Mouse (Mus musculus): ENCODE results near the gene Chit1.

Chit1 gene

GRCm38 (mm10) chr1:134097080-134097855, 13.8 kb upstream of the Chit1 start:
- in situ Hi-C loops (cut with MboI), result loop anchor here (25.0 kb wide), 1 partner anchor 1060 kb away; the partner anchor contains the start of genes Mdm4 and Pik3c2b

DNA sequence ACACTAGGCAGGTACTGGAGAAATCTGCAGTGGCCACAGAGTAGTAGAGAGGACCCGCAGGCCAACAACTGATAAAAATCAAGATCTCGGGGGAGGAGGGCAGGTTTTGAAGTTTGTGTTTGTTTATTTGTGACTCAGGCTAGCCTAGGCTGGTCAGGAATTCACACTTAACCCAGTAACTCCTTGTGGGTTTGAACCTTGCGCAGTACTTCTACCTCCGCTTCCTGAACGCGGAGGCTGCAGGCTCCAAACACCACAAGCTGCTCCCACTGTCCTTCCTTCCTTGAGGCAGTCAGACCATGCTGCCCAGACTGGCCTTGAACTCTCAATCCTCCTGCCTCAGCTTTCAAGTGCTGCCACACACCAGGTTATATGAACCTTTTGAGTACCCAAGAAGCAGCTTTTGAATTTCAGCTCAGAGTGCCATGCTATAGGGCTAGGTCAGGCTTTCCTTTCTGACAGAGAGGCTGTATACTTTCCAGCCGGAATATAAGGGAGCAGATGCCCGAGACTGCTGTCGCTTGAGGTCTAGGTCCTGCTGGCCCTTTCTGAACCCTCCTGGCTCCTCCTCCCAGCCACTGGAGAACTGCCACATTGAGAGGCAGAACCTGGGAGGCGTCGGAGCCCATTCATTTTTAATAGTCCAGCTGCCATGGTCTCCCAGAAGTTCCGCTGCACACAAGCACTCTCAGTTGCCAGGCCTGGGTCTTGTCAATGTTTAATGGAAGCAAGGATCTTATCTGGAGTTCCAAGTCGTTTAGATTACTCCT, 12.9 kb upstream of the Chit1 start:
- in situ Hi-C loops (cut with MboI), result loop anchor here (25.0 kb wide), 1 partner anchor 1061 kb away; the partner anchor contains the start of genes Mdm4 and Pik3c2b

GRCm38 (mm10) chr1:134098726-134099515, 12.1 kb upstream of the Chit1 start:
- in situ Hi-C loops (cut with MboI), result loop anchor here (25.0 kb wide), 1 partner anchor 1062 kb away; the partner anchor contains the start of genes Mdm4 and Pik3c2b

- in situ Hi-C loops (cut with MboI), result loop anchor here (25.0 kb wide), 2 partner anchors 187 to 1062 kb away; partner anchors contain the start of genes Mdm4, Optc, Pik3c2b and Prelp
These were observed 11.4 kb upstream of the Chit1 start for GRCm38 (mm10) chr1:134099516-134100235.

GRCm38 (mm10) chr1:134100401-134100800, 10.6 kb upstream of the Chit1 start:
- in situ Hi-C loops (cut with MboI), result loop anchor here (25.0 kb wide), 1 partner anchor 188 kb away; the partner anchor contains the start of genes Optc and Prelp

GRCm38 (mm10) chr1:134100928-134101327, 10.1 kb upstream of the Chit1 start:
- in situ Hi-C loops (cut with MboI), result loop anchor here (25.0 kb wide), 1 partner anchor 189 kb away; the partner anchor contains the start of genes Optc and Prelp

DNA sequence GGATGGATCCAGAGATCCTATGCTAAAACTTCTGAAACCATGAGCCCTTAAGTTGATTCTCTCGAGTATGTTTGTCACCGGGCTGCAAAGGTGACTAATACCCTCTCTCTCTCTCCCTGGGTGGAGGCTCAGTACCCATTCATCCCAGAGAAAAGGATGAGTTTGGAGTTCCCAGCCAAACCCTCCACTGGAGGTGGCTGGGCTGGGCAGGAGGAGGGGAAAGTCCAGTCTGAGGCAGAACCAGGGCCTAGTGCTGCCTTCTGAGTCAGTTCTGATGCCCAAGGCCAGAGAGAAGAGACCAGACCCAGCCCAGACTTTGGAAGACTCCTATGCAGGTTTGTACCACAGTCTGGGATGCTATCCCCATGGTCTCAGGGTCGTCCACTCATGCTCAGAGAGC, 9.4 kb upstream of the Chit1 start:
- in situ Hi-C loops (cut with MboI), result loop anchor here (25.0 kb wide), 1 partner anchor 189 kb away; the partner anchor contains the start of genes Optc and Prelp

DNA sequence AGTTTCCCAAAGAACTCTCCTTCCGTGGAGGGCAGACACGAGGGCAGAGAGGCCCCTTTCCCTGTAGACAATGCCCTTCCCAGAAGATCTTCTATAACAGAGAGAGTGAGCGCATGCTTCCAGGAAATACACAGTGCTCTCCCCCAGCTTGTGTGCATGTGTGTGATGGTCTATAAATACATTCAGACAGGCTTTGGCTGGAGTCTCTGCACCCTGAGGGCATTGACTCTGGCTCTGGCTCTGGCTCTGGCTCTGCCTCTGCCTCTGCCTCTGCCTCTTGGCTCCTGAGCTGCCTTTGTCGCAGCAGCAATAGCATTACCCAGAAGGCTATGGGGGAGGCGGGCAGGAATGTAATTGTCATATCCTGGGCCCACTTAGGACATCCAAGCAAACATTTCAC, 7.2 kb upstream of the Chit1 start:
- in situ Hi-C loops (cut with MboI), result loop anchor here (25.0 kb wide), 1 partner anchor 192 kb away; the partner anchor contains the start of genes Optc and Prelp

DNA sequence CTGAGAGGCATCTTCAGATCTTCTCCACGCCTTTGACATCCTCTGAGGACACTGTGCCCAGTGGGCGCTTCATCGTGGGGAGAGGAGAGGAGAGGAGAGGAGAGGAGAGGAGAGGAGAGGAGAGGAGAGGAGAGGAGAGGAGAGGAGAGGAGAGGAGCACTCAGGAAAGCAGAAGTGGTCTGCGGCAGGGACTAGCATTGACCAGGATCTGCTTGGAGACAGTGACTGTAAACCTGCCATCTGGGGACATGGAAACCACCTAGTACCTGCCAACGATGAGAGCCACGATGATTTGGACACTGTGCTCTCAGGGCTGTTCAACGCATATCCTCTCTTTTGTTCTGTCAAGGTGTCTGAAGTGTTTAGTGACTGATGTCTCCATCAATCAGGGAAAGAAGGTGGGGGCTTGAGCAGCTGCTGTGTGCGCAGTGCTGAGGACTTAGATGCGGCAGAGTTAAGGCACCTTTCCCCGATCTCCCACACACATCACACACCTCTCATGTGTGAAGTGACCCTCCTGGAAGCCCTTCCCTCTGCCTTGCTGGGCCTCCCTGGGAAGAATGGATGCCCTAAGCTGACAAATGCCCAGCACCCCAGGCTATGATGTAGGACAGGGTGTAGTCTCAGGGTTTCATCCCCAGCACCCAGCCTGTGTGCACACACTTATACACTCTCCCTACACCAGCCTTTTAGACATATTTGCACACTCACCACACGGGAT, 5.8 kb upstream of the Chit1 start:
- in situ Hi-C loops (cut with MboI), result loop anchor here (5.0 to 25.0 kb wide), 2 partner anchors 43 to 193 kb away; partner anchors contain the start of genes Optc and Prelp

- in situ Hi-C loops (cut with MboI), result loop anchor here (5.0 to 25.0 kb wide), 2 partner anchors 44 to 194 kb away; partner anchors contain the start of genes Optc and Prelp
These were observed 5.1 kb upstream of the Chit1 start for GRCm38 (mm10) chr1:134105764-134106430.

GRCm38 (mm10) chr1:134106719-134107118, 4.3 kb upstream of the Chit1 start:
- in situ Hi-C loops (cut with MboI), result loop anchor here (5.0 to 25.0 kb wide), 2 partner anchors 44 to 194 kb away; partner anchors contain the start of genes Optc and Prelp

DNA sequence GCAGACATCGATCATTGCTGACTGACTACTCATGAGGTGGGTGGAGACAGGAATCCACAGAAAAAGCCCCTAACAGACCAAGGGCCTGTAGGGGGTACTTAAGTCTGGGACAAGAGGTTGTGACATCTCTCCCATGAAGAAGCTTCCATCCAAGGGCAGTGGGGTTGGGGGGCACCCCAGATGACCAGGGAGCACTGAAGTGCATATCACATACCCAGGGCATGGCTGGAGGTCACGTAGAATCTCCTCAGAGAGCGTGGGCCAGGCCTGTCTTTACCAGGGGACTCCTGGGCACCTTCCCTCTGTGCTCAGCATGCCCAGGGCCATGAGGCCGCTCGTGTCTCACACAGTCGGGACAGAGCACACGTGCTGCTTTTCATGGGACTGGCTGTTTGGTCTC, 3.3 kb upstream of the Chit1 start:
- in situ Hi-C loops (cut with MboI), result loop anchor here (5.0 to 25.0 kb wide), 2 partner anchors 45 to 195 kb away; partner anchors contain the start of genes Optc and Prelp

- in situ Hi-C loops (cut with MboI), result loop anchor here (25.0 kb wide), 1 partner anchor 198 kb away; the partner anchor contains the start of genes Optc and Prelp
These were observed 1.0 kb upstream of the Chit1 start for GRCm38 (mm10) chr1:134110015-134110414.

DNA sequence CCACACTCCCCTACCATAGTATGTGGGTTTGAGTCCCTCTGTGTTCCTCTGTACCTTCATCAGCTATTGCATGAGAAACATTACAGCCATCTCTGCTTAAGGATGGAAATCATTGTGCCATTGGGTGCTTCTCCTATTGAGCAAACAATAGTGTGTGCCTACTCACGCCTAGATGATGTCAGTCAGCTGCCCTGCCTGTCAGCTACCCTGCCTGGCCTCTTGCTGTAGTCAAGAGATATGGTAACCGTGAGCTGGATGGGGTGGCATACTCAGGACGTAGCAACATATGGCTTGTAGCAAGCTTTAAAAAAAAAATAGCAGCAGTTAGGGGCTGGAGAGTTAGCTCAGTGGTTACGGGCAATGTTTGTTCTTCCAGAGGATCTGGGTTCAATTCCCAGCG, 593 bp upstream of the Chit1 start:
- in situ Hi-C loops (cut with MboI), result loop anchor here (25.0 kb wide), 1 partner anchor 198 kb away; the partner anchor contains the start of genes Optc and Prelp

DNA sequence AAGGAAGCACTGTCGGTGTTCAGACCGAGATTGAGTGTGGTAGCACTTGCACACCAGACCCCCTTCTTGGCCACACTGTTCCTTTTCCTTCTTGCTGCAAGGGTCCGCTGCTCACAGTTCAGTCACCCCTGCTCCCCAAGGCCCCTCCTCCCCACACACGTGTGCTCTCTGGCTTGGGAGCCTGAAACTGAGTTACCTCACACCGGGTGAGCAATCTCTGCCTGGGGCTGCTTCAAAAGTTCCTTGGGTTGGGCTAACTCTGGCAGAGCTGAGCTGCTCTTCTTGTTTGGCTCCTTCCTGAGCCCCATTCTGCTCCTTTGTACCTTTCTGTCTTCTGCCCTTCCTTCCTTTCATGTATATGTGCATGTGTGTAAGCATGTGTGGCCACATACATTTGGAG, 2.5 kb downstream of the Chit1 start:
- in situ Hi-C loops (cut with MboI), result loop anchor here (25.0 kb wide), 1 partner anchor 201 kb away; the partner anchor contains the start of genes Optc and Prelp

DNA sequence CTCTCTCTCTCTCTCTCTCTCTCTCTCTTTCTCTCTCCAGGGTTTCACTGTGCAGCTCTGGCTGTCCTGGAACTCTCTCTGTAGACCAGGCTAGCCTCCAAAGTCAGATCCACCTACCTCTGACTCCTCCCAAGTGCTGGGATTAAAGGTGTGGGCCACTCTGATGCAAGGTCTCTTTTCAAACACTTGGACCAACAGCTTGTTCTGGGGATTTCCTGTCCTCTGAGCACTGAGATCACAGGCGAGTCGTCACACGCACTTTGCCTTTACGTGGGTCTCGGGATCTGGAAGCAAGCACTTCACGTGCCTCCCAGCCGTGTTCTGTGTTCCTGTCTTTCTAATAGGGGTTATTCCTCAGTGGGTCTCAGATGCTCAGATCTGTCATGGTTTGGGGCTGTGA, 3.0 kb downstream of the Chit1 start:
- in situ Hi-C loops (cut with MboI), result loop anchor here (25.0 kb wide), 1 partner anchor 202 kb away; the partner anchor contains the start of genes Optc and Prelp

DNA sequence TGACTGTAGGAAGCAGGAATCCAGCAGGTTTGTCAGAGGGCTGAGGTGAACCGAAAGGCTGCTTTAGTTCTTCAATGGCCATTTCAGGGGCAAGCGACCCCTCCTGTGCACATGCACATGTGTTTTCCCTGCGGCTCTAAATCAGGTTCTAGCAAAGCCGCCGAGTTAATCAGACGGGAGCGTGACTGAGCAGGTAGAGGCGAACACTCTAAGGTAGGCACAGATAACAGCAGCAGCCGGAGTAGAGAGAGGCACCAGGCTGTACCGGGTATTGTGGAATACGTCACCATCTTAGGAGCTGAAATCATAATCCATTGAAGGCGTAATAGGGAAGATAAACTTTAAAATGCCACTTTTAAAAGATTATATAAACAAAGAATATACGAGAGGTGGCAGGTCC, 3.7 kb downstream of the Chit1 start:
- in situ Hi-C loops (cut with MboI), result loop anchor here (25.0 kb wide), 1 partner anchor 202 kb away; the partner anchor contains the start of genes Optc and Prelp

DNA sequence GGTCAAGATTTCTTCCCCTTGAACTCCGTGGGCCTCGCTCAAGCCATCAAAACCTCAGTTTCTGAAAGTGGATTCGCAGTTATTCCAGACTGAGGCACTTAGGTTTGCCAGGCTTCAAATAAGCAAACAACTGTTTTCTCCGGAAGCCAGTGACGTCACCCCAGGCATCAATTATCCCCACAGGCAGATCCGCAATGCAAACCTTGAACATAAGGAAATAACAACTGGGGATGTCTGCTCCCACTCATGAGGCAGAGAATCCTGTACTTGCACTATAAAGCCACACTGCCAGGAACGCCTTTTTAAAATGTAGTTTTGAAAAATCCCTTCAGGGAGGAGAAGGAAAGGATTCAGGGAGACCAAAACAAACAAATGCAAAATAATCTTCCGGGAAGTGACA, 4.4 kb downstream of the Chit1 start:
- in situ Hi-C loops (cut with MboI), result loop anchor here (25.0 kb wide), 1 partner anchor 203 kb away; the partner anchor contains the start of genes Optc and Prelp
